Comparison of ENCODE assay signal across 21 mouse cellular contexts in genomic region chr2:80434783-80435572, GRCm38 (mm10). TPM values are rescaled to one million over a fixed set of nuclear protein-coding genes. Genes with fewer than 3 reads are reported as not detected.
DNase-seq lines count a peak whose midpoint lies in the region; ATAC-seq and TF ChIP-seq lines count a peak whose summit lies in the region.
"Had no signal": no experiment of that assay in that cellular context is flagged by ENCODE, and none has a peak within 500 bp of the region (broad histone marks: within the 10 kb centered on the region; RNA-seq: fewer than 3 reads in every experiment).

No protein-coding gene starts in this region.

- H3K79me2 ChIP-seq in liver, adult 2 months (ENCODE audit: control insufficient read depth, insufficient read depth, low read length) = no peaks in the 10 kb centered on the region

- no peak overlapping the region for H3K4me3 ChIP-seq in heart, embryonic 12.5 days
- H3K4me3 ChIP-seq in kidney, embryonic 15.5 days (replicated peaks) = no peak overlapping the region
- no peak overlapping the region for H3K4me3 ChIP-seq in liver, adult 2 months (ENCODE audit: insufficient read depth, low read depth, low read length)
- no peak overlapping the region for H3K4me3 ChIP-seq in liver, embryonic 12.5 days
- no peak overlapping the region for H3K4me3 ChIP-seq in limb, embryonic 10.5 days
- H3K4me3 ChIP-seq in forebrain, embryonic 14.5 days (ENCODE audit: low read depth, low read length) = no peak overlapping the region
- H3K4me3 ChIP-seq: embryonic facial prominence, embryonic 13.5 days; forebrain, embryonic 12.5 days; hindbrain, embryonic 15.5 days had no signal

- no peaks in the 10 kb centered on the region; the same call in 1 of the 2 replicates for H3K4me1 ChIP-seq in heart, embryonic 12.5 days (replicated peaks)
- 0 out of 2 replicates have a peak, but pooled peaks cover 12% of the 10 kb centered on the region for H3K4me1 ChIP-seq in kidney, embryonic 15.5 days
- peaks cover 2% of the 10 kb centered on the region; the same call in 1 of the 2 replicates for H3K4me1 ChIP-seq in liver, adult 2 months (ENCODE audit: control insufficient read depth, insufficient read depth, low read length)
- no peaks in the 10 kb centered on the region for H3K4me1 ChIP-seq in liver, embryonic 12.5 days
- H3K4me1 ChIP-seq in limb, embryonic 10.5 days = peaks cover 29% of the 10 kb centered on the region
- peaks cover 9% of the 10 kb centered on the region; the same call in 1 of the 2 replicates for H3K4me1 ChIP-seq in forebrain, embryonic 14.5 days (ENCODE audit: control insufficient read depth, insufficient read depth, low read length)
- H3K4me1 ChIP-seq: embryonic facial prominence, embryonic 13.5 days; hindbrain, embryonic 15.5 days had no signal

- intact Hi-C loops in heart, postnatal 10 days (cut with DNase I) = no loop called here

- H3K36me3 ChIP-seq in heart, embryonic 12.5 days = no peaks in the 10 kb centered on the region
- no peaks in the 10 kb centered on the region for H3K36me3 ChIP-seq in kidney, embryonic 15.5 days
- H3K36me3 ChIP-seq in liver, adult 2 months (ENCODE audit: control insufficient read depth, insufficient read depth, low read length) = no peaks in the 10 kb centered on the region
- H3K36me3 ChIP-seq in liver, embryonic 12.5 days = no peaks in the 10 kb centered on the region
- peaks cover 84% of the 10 kb centered on the region for H3K36me3 ChIP-seq in limb, embryonic 10.5 days
- H3K36me3 ChIP-seq in forebrain, embryonic 14.5 days (ENCODE audit: control insufficient read depth, insufficient read depth, low read length) = no peaks in the 10 kb centered on the region
- H3K36me3 ChIP-seq: embryonic facial prominence, embryonic 13.5 days; forebrain, embryonic 12.5 days; hindbrain, embryonic 15.5 days had no signal

- H3K27me3 ChIP-seq in heart, embryonic 12.5 days (replicated peaks) = no peaks in the 10 kb centered on the region
- no peaks in the 10 kb centered on the region for H3K27me3 ChIP-seq in kidney, embryonic 15.5 days
- no peaks in the 10 kb centered on the region for H3K27me3 ChIP-seq in liver, adult 2 months (ENCODE audit: control insufficient read depth, insufficient read depth, low read length)
- no peaks in the 10 kb centered on the region for H3K27me3 ChIP-seq in liver, embryonic 12.5 days (replicated peaks)
- H3K27me3 ChIP-seq in limb, embryonic 10.5 days (ENCODE audit: low read depth, poor library complexity, severe bottlenecking) = no peaks in the 10 kb centered on the region
- no peaks in the 10 kb centered on the region for H3K27me3 ChIP-seq in forebrain, embryonic 14.5 days (replicated peaks; ENCODE audit: control insufficient read depth, insufficient read depth, low read length)
- H3K27me3 ChIP-seq: embryonic facial prominence, embryonic 13.5 days; hindbrain, embryonic 15.5 days had no signal

- no peak for ATAC-seq in heart, embryonic 12.5 days (ENCODE audit: insufficient number of reproducible peaks, low FRiP score)
- peak; percentile 69; the same call in 1 of the 2 replicates for ATAC-seq in kidney, embryonic 15.5 days (replicated peaks; ENCODE audit: low FRiP score)
- no peak for ATAC-seq in liver, embryonic 12.5 days
- ATAC-seq in forebrain, embryonic 14.5 days = no peak
- ATAC-seq: activated CD4-positive, CD25-positive, alpha-beta regulatory T cell, adult 4 months; forebrain, postnatal 0 days; Patski had no signal

- H3K9ac ChIP-seq in heart, embryonic 12.5 days = no peak overlapping the region
- H3K9ac ChIP-seq in kidney, embryonic 15.5 days = no peak overlapping the region
- no peak overlapping the region for H3K9ac ChIP-seq in liver, adult 2 months (ENCODE audit: low read depth, low read length)
- H3K9ac ChIP-seq in liver, embryonic 12.5 days = no peak overlapping the region
- no peak overlapping the region for H3K9ac ChIP-seq in forebrain, embryonic 14.5 days (ENCODE audit: low read length)
- H3K9ac ChIP-seq: embryonic facial prominence, embryonic 13.5 days; forebrain, embryonic 12.5 days; forebrain, postnatal 0 days; hindbrain, embryonic 15.5 days had no signal

- 66% methylated on average over 11 of the region's 11 CpGs for WGBS in heart, embryonic 12.5 days
- 39% methylated on average over 11 of the region's 11 CpGs for WGBS in kidney, embryonic 15.5 days
- 78% methylated on average over 11 of the region's 11 CpGs for WGBS in liver, adult 2 months
- 56% methylated on average over 11 of the region's 11 CpGs for WGBS in liver, embryonic 12.5 days (ENCODE audit: insufficient replicate concordance)
- 53% methylated on average over 11 of the region's 11 CpGs for WGBS in limb, embryonic 10.5 days
- 73% methylated on average over 11 of the region's 11 CpGs for WGBS in forebrain, embryonic 14.5 days

- H3K27ac ChIP-seq in heart, embryonic 12.5 days (ENCODE audit: poor library complexity, severe bottlenecking) = no peak overlapping the region
- H3K27ac ChIP-seq in kidney, embryonic 15.5 days = peak overlapping the region; percentile 51; the same call in 1 of the 2 replicates
- H3K27ac ChIP-seq in liver, adult 2 months (replicated peaks; ENCODE audit: insufficient read depth, low read depth, low read length) = peak overlapping the region; percentile 19; the same call in 1 of the 2 replicates
- no peak overlapping the region for H3K27ac ChIP-seq in liver, embryonic 12.5 days
- 0 out of 2 replicates have a peak overlapping the region, but pooled peaks have one; percentile 42 for H3K27ac ChIP-seq in limb, embryonic 10.5 days
- no peak overlapping the region for H3K27ac ChIP-seq in forebrain, embryonic 14.5 days (ENCODE audit: low read depth, low read length)
- H3K27ac ChIP-seq: embryonic facial prominence, embryonic 13.5 days; forebrain, embryonic 12.5 days; hindbrain, embryonic 15.5 days had no signal

- TF ChIP-seq POLR2A in liver, adult 2 months (IDR thresholded peaks at IDR 0.05; ENCODE audit: extremely low read depth, insufficient read depth, low read length) = no peak

- no peaks in the 10 kb centered on the region for H3K9me3 ChIP-seq in heart, embryonic 12.5 days (replicated peaks)
- no peaks in the 10 kb centered on the region for H3K9me3 ChIP-seq in kidney, embryonic 15.5 days (replicated peaks)
- H3K9me3 ChIP-seq in liver, embryonic 12.5 days (replicated peaks) = no peaks in the 10 kb centered on the region
- H3K9me3 ChIP-seq in limb, embryonic 10.5 days (replicated peaks) = no peaks in the 10 kb centered on the region
- no peaks in the 10 kb centered on the region for H3K9me3 ChIP-seq in forebrain, embryonic 14.5 days (replicated peaks; ENCODE audit: control insufficient read depth, low read length)
- H3K9me3 ChIP-seq: embryonic facial prominence, embryonic 13.5 days; forebrain, embryonic 12.5 days; hindbrain, embryonic 15.5 days had no signal

- no peak overlapping the region for H3K4me2 ChIP-seq in heart, embryonic 12.5 days
- no peak overlapping the region for H3K4me2 ChIP-seq in kidney, embryonic 15.5 days
- no peak overlapping the region for H3K4me2 ChIP-seq in liver, embryonic 12.5 days
- no peak overlapping the region for H3K4me2 ChIP-seq in forebrain, embryonic 14.5 days (ENCODE audit: low read length)
- H3K4me2 ChIP-seq: embryonic facial prominence, embryonic 13.5 days; forebrain, embryonic 12.5 days; hindbrain, embryonic 15.5 days had no signal

- peak; percentile 29 to 42 for DNase-seq in heart, postnatal 10 days
- DNase-seq in kidney, adult 18-20 months = no peak
- peak; percentile 31 for DNase-seq in liver, adult 2 months (ENCODE audit: extremely low read depth, low read depth, low spot score)
- no peak for DNase-seq in limb, embryonic 10.5 days (ENCODE audit: low spot score)
- DNase-seq in forebrain, embryonic 14.5 days (ENCODE audit: low spot score) = no peak
- DNase-seq: adrenal gland, postnatal 14 days; cerebellum, adult 11-12 months; cerebellum, adult 9-11 months; cerebellum, postnatal 36 days; forebrain, postnatal 0 days; gastrocnemius, postnatal 14 days; heart, postnatal 14 days had no signal

- no peak for TF ChIP-seq CTCF in liver, adult 2 months (IDR thresholded peaks at IDR 0.05; ENCODE audit: low read depth, low read length)

RNA-seq across cellular contexts. Expression of gene Frzb, which starts 12.4 kb away (rescaled TPM):
- 1 to 10 TPM; 7.1 to 7.4 TPM for total RNA-seq in heart, postnatal 10 days (2021)
- polyA plus RNA-seq in heart, embryonic 12.5 days (2016; fragmentation: Nextera tagmentation; extraction: Ambion mirVana) = 8.7 and 9.4 TPM in 2 replicates
- 24.6 and 26.1 TPM in 2 replicates for polyA plus RNA-seq in kidney, embryonic 15.5 days (2015; fragmentation: Nextera tagmentation; extraction: Ambion mirVana)
- total RNA-seq in liver, adult 2 months (2014; rRNA removed) = 0.74 and 1.6 TPM in 2 replicates
- polyA plus RNA-seq in liver, adult 2 months (2012; rRNA removed) = 0.75 and 1.0 TPM in 2 replicates
- 1.5 and 1.6 TPM in 2 replicates for polyA plus RNA-seq in liver, embryonic 12.5 days (2016; fragmentation: Nextera tagmentation; extraction: Ambion mirVana)
- 87.4 and 111 TPM in 2 replicates for polyA plus RNA-seq in limb, embryonic 10.5 days (2016; fragmentation: Nextera tagmentation; extraction: Ambion mirVana)
- 2.9 and 3.4 TPM in 2 replicates for polyA plus RNA-seq in forebrain, embryonic 14.5 days (2014; fragmentation: Nextera tagmentation; extraction: Ambion mirVana)
- total RNA-seq: MEL had no signal
- polyA plus RNA-seq: activated CD4-positive, CD25-positive, alpha-beta regulatory T cell, adult 4 months had no signal

Comparison
In these comparisons a context has a peak if more than half of its experiments do, and no peak if none do; other contexts are left out.
1. H3K27ac ChIP-seq: peak in kidney, embryonic 15.5 days (single experiment), liver, adult 2 months (single experiment) and limb, embryonic 10.5 days (single experiment); none in heart, embryonic 12.5 days (single experiment), liver, embryonic 12.5 days (single experiment) and forebrain, embryonic 14.5 days (single experiment).
2. DNase-seq: peak in heart, postnatal 10 days (2 of 2) and liver, adult 2 months (single experiment); none in kidney, adult 18-20 months (single experiment), limb, embryonic 10.5 days (single experiment) and forebrain, embryonic 14.5 days (single experiment).